Mouse (Mus musculus): ENCODE data around the gene Emp2.

- TF ChIP-seq CTCF (IDR thresholded peaks at IDR 0.05; ENCODE audit: low read depth) (no peak), EP300 (IDR thresholded peaks at IDR 0.05; ENCODE audit: low read depth) (no peak)
Observed at GRCm38 (mm10) chr16:10349436-10349835, 35.7 kb upstream of the Emp2 start.

Measured in liver, postnatal 0 days (tissue).